Mouse (Mus musculus): Measurements from ENCODE around the gene Gm20388. TPM values are rescaled to one million over a fixed set of nuclear protein-coding genes. Genes with fewer than 3 reads are reported as not detected.

Gene Gm20388
- total and polyA plus RNA-seq, 3 experiments = 0.02 to 0.05 TPM; not detected in 1

DNA sequence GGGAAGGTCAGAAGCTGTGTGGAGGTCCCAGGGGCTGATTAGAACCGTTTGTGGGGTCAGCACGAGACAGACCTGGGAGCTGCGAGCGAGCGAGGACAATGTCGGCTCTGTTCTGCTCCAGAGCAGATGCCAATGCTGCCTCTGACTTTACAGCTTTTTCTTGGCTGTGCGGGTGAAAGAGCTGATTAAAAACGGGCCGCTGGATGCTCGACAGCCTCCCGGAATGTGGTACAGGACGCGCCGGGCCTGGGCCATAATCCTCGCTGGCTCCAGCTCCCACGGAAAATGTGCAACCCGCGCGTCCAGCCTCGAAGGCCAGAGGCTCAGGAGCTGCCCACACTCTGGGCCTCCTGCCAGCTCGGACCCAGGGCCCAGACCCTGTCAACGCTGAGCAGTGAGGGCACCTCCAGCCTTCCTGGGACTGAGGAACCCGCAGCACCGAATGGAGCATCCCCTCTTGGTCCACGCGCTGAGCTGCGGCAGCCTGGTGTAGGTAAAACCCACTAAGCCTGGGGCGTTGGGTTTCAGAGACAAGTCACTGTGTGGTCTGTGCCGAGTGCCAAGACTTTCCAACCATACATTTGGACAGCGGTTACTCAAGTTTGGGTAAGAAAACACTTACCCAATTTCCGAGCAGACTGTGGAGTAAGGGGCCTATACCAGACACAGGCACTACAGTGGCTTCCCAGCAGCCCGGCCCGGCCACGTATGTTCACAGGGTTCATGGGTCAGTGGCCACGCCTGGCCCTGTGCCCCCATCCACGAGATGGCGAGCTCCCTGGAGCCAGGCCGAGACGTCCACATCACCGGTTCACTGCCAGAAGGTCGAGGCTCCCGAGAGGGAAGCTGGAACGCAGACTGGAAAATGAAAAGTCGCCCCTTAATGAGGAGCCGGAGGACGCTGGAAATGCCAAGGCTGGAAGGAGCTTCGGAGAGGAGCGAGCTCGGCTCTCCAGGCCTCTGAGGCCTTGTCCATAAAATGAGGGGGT lies 1557.7 kb downstream of the Gm20388 start:
- H3K4me1 ChIP-seq (ENCODE audit: insufficient read depth, low read depth, low read length) = no peaks in the 10 kb centered on the region
- H3K9me3 ChIP-seq (replicated peaks) = peaks cover 83% of the 10 kb centered on the region
- no peaks in the 10 kb centered on the region for H3K36me3 ChIP-seq (replicated peaks)
- H3K27me3 ChIP-seq (ENCODE audit: insufficient read depth, low read length) = no peaks in the 10 kb centered on the region
- DNase-seq (ENCODE audit: low spot score) (no peak), ATAC-seq (ENCODE audit: extremely low read depth, insufficient number of reproducible peaks, low FRiP score, poor library complexity, severe bottlenecking) (no peak)
- TF ChIP-seq CTCF (IDR thresholded peaks at IDR 0.05; ENCODE audit: low read depth, low read length) (no peak), GATA2 (IDR thresholded peaks at IDR 0.05; ENCODE audit: borderline replicate concordance, low read depth, low read length) (no peak), TAL1 (conservative IDR thresholded peaks at IDR 0.05; ENCODE audit: low read depth, low read length) (no peak), POLR2AphosphoS5 (IDR thresholded peaks at IDR 0.05; ENCODE audit: insufficient replicate concordance, low read depth, low read length) (no peak)
- no peak overlapping the region; the same call in 1 of the 2 replicates for H3K4me3 ChIP-seq (ENCODE audit: low read depth, low read length)

DNA sequence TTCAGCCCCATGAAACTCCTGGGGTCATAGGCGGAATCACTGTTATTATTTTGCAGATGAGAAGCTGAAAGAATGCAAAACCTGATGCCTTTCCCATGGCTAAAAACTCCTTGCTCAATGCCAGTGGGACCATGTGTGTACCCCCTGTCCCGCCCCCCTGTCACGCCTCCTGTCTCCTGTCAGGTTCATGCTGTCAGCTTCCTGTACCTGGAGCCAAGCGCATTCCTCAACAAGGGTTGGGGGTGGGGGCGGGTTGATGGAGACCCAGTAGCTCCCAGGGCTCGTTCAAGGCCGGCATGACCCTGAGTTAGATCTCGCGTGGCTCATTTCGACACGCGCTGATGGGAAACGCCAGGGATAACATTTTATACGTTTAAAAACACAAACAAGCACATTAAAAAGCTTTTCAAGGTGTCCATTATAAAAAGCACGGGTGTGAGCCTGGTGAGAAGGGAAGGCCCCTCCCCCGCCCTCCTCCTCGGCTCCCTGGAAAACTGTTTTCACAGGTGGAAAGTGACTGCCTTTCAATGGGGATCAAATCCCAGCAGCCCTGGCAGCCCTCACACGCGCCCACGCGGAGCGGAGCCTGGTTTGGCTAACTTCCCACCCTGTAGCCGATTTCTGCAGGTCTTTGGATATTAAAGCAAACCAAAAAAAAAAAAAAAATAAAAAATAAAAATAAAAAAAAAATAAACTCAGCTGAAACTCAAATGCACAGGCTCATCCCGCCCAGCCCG lies 1563.7 kb downstream of the Gm20388 start:
- DNase-seq (ENCODE audit: low spot score) = no peak
- no peaks in the 10 kb centered on the region for H3K4me1 ChIP-seq (ENCODE audit: insufficient read depth, low read depth, low read length)
- H3K9me3 ChIP-seq (replicated peaks) = peaks cover 76% of the 10 kb centered on the region
- no peaks in the 10 kb centered on the region for H3K36me3 ChIP-seq (replicated peaks)
- H3K4me3 ChIP-seq (ENCODE audit: low read depth, low read length) = no peak overlapping the region
- H3K27me3 ChIP-seq (ENCODE audit: insufficient read depth, low read length) = no peaks in the 10 kb centered on the region
- no peak for TF ChIP-seq CTCF (IDR thresholded peaks at IDR 0.05; ENCODE audit: low read depth, low read length)
- no peak for TF ChIP-seq POLR2AphosphoS5 (IDR thresholded peaks at IDR 0.05; ENCODE audit: insufficient replicate concordance, low read depth, low read length)
- TF ChIP-seq GATA1 (IDR thresholded peaks at IDR 0.05; ENCODE audit: borderline replicate concordance, low read length) = no peak
- no peak for TF ChIP-seq TAL1 (conservative IDR thresholded peaks at IDR 0.05; ENCODE audit: low read depth, low read length)
- no peak for TF ChIP-seq GATA2 (IDR thresholded peaks at IDR 0.05; ENCODE audit: borderline replicate concordance, low read depth, low read length)
- no peak for ATAC-seq (ENCODE audit: extremely low read depth, insufficient number of reproducible peaks, low FRiP score, poor library complexity, severe bottlenecking)

GRCm38 (mm10) chr8:121474898-121475284 lies 1564.2 kb downstream of the Gm20388 start:
- TF ChIP-seq GATA2 (IDR thresholded peaks at IDR 0.05; ENCODE audit: borderline replicate concordance, low read depth, low read length) = no peak
- no peak for TF ChIP-seq GATA1 (IDR thresholded peaks at IDR 0.05; ENCODE audit: borderline replicate concordance, low read length)
- TF ChIP-seq POLR2AphosphoS5 (IDR thresholded peaks at IDR 0.05; ENCODE audit: insufficient replicate concordance, low read depth, low read length) = no peak
- TF ChIP-seq TAL1 (conservative IDR thresholded peaks at IDR 0.05; ENCODE audit: low read depth, low read length) = no peak
- TF ChIP-seq CTCF (IDR thresholded peaks at IDR 0.05; ENCODE audit: low read depth, low read length) = no peak
- H3K27me3 ChIP-seq (ENCODE audit: insufficient read depth, low read length) = no peaks in the 10 kb centered on the region
- peaks cover 80% of the 10 kb centered on the region for H3K9me3 ChIP-seq (replicated peaks)
- no peaks in the 10 kb centered on the region for H3K36me3 ChIP-seq (replicated peaks)
- no peaks in the 10 kb centered on the region for H3K4me1 ChIP-seq (ENCODE audit: insufficient read depth, low read depth, low read length)
- no peak for ATAC-seq (ENCODE audit: extremely low read depth, insufficient number of reproducible peaks, low FRiP score, poor library complexity, severe bottlenecking)
- DNase-seq (ENCODE audit: low spot score) = no peak
- no peak overlapping the region for H3K4me3 ChIP-seq (ENCODE audit: low read depth, low read length)

GRCm38 (mm10) chr8:121477851-121478547 lies 1567.4 kb downstream of the Gm20388 start:
- Histone ChIP-seq H3K9me3 (replicated peaks) (peaks cover 83% of the 10 kb centered on the region), H3K4me3 (ENCODE audit: low read depth, low read length) (no peak overlapping the region), H3K4me1 (ENCODE audit: insufficient read depth, low read depth, low read length) (no peaks in the 10 kb centered on the region), H3K36me3 (replicated peaks) (no peaks in the 10 kb centered on the region), H3K27me3 (ENCODE audit: insufficient read depth, low read length) (no peaks in the 10 kb centered on the region)
- DNase-seq (ENCODE audit: low spot score) (no peak), ATAC-seq (ENCODE audit: extremely low read depth, insufficient number of reproducible peaks, low FRiP score, poor library complexity, severe bottlenecking) (no peak)
- TF ChIP-seq GATA1 (IDR thresholded peaks at IDR 0.05; ENCODE audit: borderline replicate concordance, low read length) = no peak
- no peak for TF ChIP-seq TAL1 (conservative IDR thresholded peaks at IDR 0.05; ENCODE audit: low read depth, low read length)
- no peak for TF ChIP-seq GATA2 (IDR thresholded peaks at IDR 0.05; ENCODE audit: borderline replicate concordance, low read depth, low read length)
- TF ChIP-seq POLR2AphosphoS5 (IDR thresholded peaks at IDR 0.05; ENCODE audit: insufficient replicate concordance, low read depth, low read length) = no peak
- no peak for TF ChIP-seq CTCF (IDR thresholded peaks at IDR 0.05; ENCODE audit: low read depth, low read length)

- DNase-seq (ENCODE audit: low spot score) (no peak), ATAC-seq (ENCODE audit: extremely low read depth, insufficient number of reproducible peaks, low FRiP score, poor library complexity, severe bottlenecking) (no peak)
- H3K36me3 ChIP-seq (replicated peaks) = no peaks in the 10 kb centered on the region
- H3K4me1 ChIP-seq (ENCODE audit: insufficient read depth, low read depth, low read length) = no peaks in the 10 kb centered on the region
- no peaks in the 10 kb centered on the region for H3K27me3 ChIP-seq (ENCODE audit: insufficient read depth, low read length)
- TF ChIP-seq GATA1 (IDR thresholded peaks at IDR 0.05; ENCODE audit: borderline replicate concordance, low read length) (no peak), CTCF (IDR thresholded peaks at IDR 0.05; ENCODE audit: low read depth, low read length) (no peak)
- H3K9me3 ChIP-seq (replicated peaks) = peaks cover 90% of the 10 kb centered on the region
- no peak overlapping the region for H3K4me3 ChIP-seq (ENCODE audit: low read depth, low read length)
These were observed 1568.5 kb downstream of the Gm20388 start for GRCm38 (mm10) chr8:121479144-121479543.

Data from G1E (cell line).